Mouse (Mus musculus) liver, embryonic 16.5 days (tissue): Measurements from ENCODE around the gene Nrxn3. TPM values are rescaled to one million over a fixed set of nuclear protein-coding genes. Genes with fewer than 3 reads are reported as not detected.

Source experiments
- ATAC-seq: fragments of 200-750 bp; cut with Nextera tagmentation; 2 replicates; pipeline ENCODE4 v1.8.0; 2017; ENCODE audit warnings: low read depth, mild to moderate bottlenecking, moderate number of reproducible peaks, moderate library complexity
- H3K27ac ChIP-seq: fragments of 300-500 bp; sonication (generic); 2 replicates; pipeline ENCODE4 v1.5.1; 2014; ENCODE audit warnings: mild to moderate bottlenecking, low read length
- H3K27me3 ChIP-seq: fragments of 300-500 bp; sonication (generic); 2 replicates; pipeline ENCODE4 v1.6.1; 2014; ENCODE audit warnings: low read depth, low read length, mixed read lengths; ENCODE audit not compliant: control insufficient read depth, insufficient read depth
- H3K36me3 ChIP-seq: fragments of 300-500 bp; sonication (generic); 2 replicates; pipeline ENCODE4 v1.6.1; 2014; ENCODE audit warnings: mild to moderate bottlenecking; ENCODE audit not compliant: control insufficient read depth, insufficient read depth
- H3K4me1 ChIP-seq: fragments of 300-500 bp; sonication (generic); 2 replicates; pipeline ENCODE4 v1.6.1; 2014; ENCODE audit warnings: low read depth, low read length, mixed read lengths; ENCODE audit not compliant: control insufficient read depth
- H3K4me2 ChIP-seq: fragments of 300-500 bp; sonication (generic); 2 replicates; pipeline ENCODE4 v1.6.1; 2014; ENCODE audit warnings: low read depth, low read length, mixed read lengths
- H3K4me3 ChIP-seq: fragments of 300-500 bp; sonication (generic); 2 replicates; pipeline ENCODE4 v1.5.1; 2014; ENCODE audit warnings: low read depth, mild to moderate bottlenecking, low read length
- H3K9ac ChIP-seq: fragments of 300-500 bp; sonication (generic); 2 replicates; pipeline ENCODE4 v1.6.1; 2014; ENCODE audit warnings: low read depth, low read length
- H3K9me3 ChIP-seq: fragments of 300-500 bp; sonication (generic); replicated peaks from 2 replicates; pipeline ENCODE4 v1.6.1; 2016; ENCODE audit warnings: low read length; ENCODE audit not compliant: control insufficient read depth
- WGBS: fragments of 180-500 bp; shearing (Covaris S2); extraction: QIAGEN DNeasy Blood & Tissue Kit; methylation state at CpG from one replicate; pipeline ENCODE4 v1.1.7; 2014; ENCODE audit not compliant: insufficient replicate concordance; 5-methylcytosine and 5-hydroxymethylcytosine counted together
- polyA plus RNA-seq: library from polyadenylated mRNA; unstranded; fragments of >200 nt; fragmentation: Nextera tagmentation; extraction: Ambion mirVana; gene quantifications from 2 replicates; pipeline ENCODE4 v1.2.1, GENCODE M21; 2015

Gene Nrxn3
- polyA plus RNA-seq, 1 experiment from 2014 or later: 0.25 TPM

- ATAC-seq: no peak
- H3K36me3 ChIP-seq: no peaks in the 10 kb centered on the region
- WGBS: 35% methylated on average over 3 of the region's 3 CpGs
Measured at GRCm38 (mm10) chr12:89504026-89504425, 781.4 kb downstream of the Nrxn3 start.

GRCm38 (mm10) chr12:89505121-89505764, 782.6 kb downstream of the Nrxn3 start:
- Histone ChIP-seq H3K4me3 (no peak overlapping the region), H3K36me3 (no peaks in the 10 kb centered on the region), H3K27me3 (no peaks in the 10 kb centered on the region), H3K27ac (no peak overlapping the region), H3K4me2 (no peak overlapping the region), H3K4me1 (no peaks in the 10 kb centered on the region), H3K9ac (no peak overlapping the region), H3K9me3 (no peaks in the 10 kb centered on the region)
- no peak for ATAC-seq
- WGBS: 39% methylated on average over 2 of the region's 2 CpGs

More at GRCm38 (mm10) chr12:89504026-89504425, 781.4 kb downstream of the Nrxn3 start:
- Histone ChIP-seq H3K4me2 (no peak overlapping the region), H3K9me3 (no peaks in the 10 kb centered on the region), H3K9ac (no peak overlapping the region), H3K4me1 (no peaks in the 10 kb centered on the region), H3K27ac (no peak overlapping the region), H3K27me3 (no peaks in the 10 kb centered on the region), H3K4me3 (no peak overlapping the region)

GRCm38 (mm10) chr12:89508970-89509369, 786.3 kb downstream of the Nrxn3 start:
- Histone ChIP-seq H3K27me3 (no peaks in the 10 kb centered on the region), H3K36me3 (no peaks in the 10 kb centered on the region), H3K4me1 (no peaks in the 10 kb centered on the region), H3K4me2 (no peak overlapping the region), H3K4me3 (no peak overlapping the region), H3K9ac (no peak overlapping the region), H3K27ac (no peak overlapping the region), H3K9me3 (no peaks in the 10 kb centered on the region)
- ATAC-seq: no peak

GRCm38 (mm10) chr12:89513759-89514158, 791.1 kb downstream of the Nrxn3 start:
- H3K9ac ChIP-seq: no peak overlapping the region
- no peak for ATAC-seq
- H3K4me1 ChIP-seq: no peaks in the 10 kb centered on the region
- H3K36me3 ChIP-seq: no peaks in the 10 kb centered on the region
- H3K4me3 ChIP-seq: no peak overlapping the region
- H3K27me3 ChIP-seq: no peaks in the 10 kb centered on the region
- no peak overlapping the region for H3K27ac ChIP-seq
- WGBS: 26% methylated on average over 7 of the region's 7 CpGs
- no peak overlapping the region for H3K4me2 ChIP-seq
- H3K9me3 ChIP-seq: no peaks in the 10 kb centered on the region

GRCm38 (mm10) chr12:89516046-89516445, 793.4 kb downstream of the Nrxn3 start:
- Histone ChIP-seq H3K27me3 (no peaks in the 10 kb centered on the region), H3K27ac (no peak overlapping the region), H3K9ac (no peak overlapping the region), H3K36me3 (no peaks in the 10 kb centered on the region), H3K9me3 (no peaks in the 10 kb centered on the region), H3K4me3 (no peak overlapping the region), H3K4me1 (no peaks in the 10 kb centered on the region), H3K4me2 (no peak overlapping the region)
- no peak for ATAC-seq
- 54% methylated on average over 6 of the region's 6 CpGs for WGBS

GRCm38 (mm10) chr12:89530679-89531350, 808.1 kb downstream of the Nrxn3 start:
- H3K4me1 ChIP-seq: no peaks in the 10 kb centered on the region
- no peaks in the 10 kb centered on the region for H3K27me3 ChIP-seq
- WGBS: 15% methylated on average over 4 of the region's 4 CpGs
- no peak overlapping the region for H3K4me2 ChIP-seq
- ATAC-seq: no peak
- no peak overlapping the region for H3K4me3 ChIP-seq
- H3K9me3 ChIP-seq: no peaks in the 10 kb centered on the region
- H3K36me3 ChIP-seq: no peaks in the 10 kb centered on the region
- no peak overlapping the region for H3K9ac ChIP-seq
- no peak overlapping the region for H3K27ac ChIP-seq

GRCm38 (mm10) chr12:89551291-89551690, 828.6 kb downstream of the Nrxn3 start:
- H3K27ac ChIP-seq: no peak overlapping the region
- no peaks in the 10 kb centered on the region for H3K9me3 ChIP-seq
- H3K27me3 ChIP-seq: no peaks in the 10 kb centered on the region
- H3K36me3 ChIP-seq: no peaks in the 10 kb centered on the region
- no peak overlapping the region for H3K4me3 ChIP-seq
- no peak for ATAC-seq
- no peak overlapping the region for H3K9ac ChIP-seq
- no peak overlapping the region for H3K4me2 ChIP-seq
- WGBS: 61% methylated on average over 2 of the region's 2 CpGs
- no peaks in the 10 kb centered on the region for H3K4me1 ChIP-seq

GRCm38 (mm10) chr12:89553223-89553880, 830.7 kb downstream of the Nrxn3 start:
- Histone ChIP-seq H3K9me3 (no peaks in the 10 kb centered on the region), H3K4me3 (no peak overlapping the region), H3K36me3 (no peaks in the 10 kb centered on the region), H3K27ac (no peak overlapping the region), H3K4me1 (no peaks in the 10 kb centered on the region), H3K9ac (no peak overlapping the region), H3K4me2 (no peak overlapping the region), H3K27me3 (no peaks in the 10 kb centered on the region)
- no peak for ATAC-seq
- WGBS: 48% methylated on average over 4 of the region's 4 CpGs

- Histone ChIP-seq H3K9ac (no peak overlapping the region), H3K4me1 (no peaks in the 10 kb centered on the region), H3K27ac (no peak overlapping the region), H3K4me2 (no peak overlapping the region), H3K27me3 (no peaks in the 10 kb centered on the region), H3K9me3 (no peaks in the 10 kb centered on the region), H3K4me3 (no peak overlapping the region), H3K36me3 (no peaks in the 10 kb centered on the region)
- 48% methylated on average over 2 of the region's 2 CpGs for WGBS
- no peak for ATAC-seq
Measured at GRCm38 (mm10) chr12:89554171-89554570, 831.5 kb downstream of the Nrxn3 start.
